Mouse (Mus musculus) yolk sac, embryonic 10.5 days (tissue): ENCODE measurements around the gene Cela1.

Experiments used
- DNase-seq: peaks from one replicate; pipeline ENCODE4 v3.0.0-alpha.2; 2017; ENCODE audit warnings: low spot score

Cela1 gene

GRCm38 (mm10) chr15:100687430-100687971, at the start of gene Cela1:
TSS of gene Cela1 (minus strand) at chr15:100687921.
- no peak for DNase-seq

GRCm38 (mm10) chr15:100735953-100736300, 48.2 kb upstream of the Cela1 start:
- DNase-seq = no peak

- DNase-seq = no peak
These were observed 47.6 kb upstream of the Cela1 start for GRCm38 (mm10) chr15:100735095-100735952.

- no peak for DNase-seq
These were observed 44.9 kb upstream of the Cela1 start for GRCm38 (mm10) chr15:100732580-100732979.

GRCm38 (mm10) chr15:100731081-100731480, 43.4 kb upstream of the Cela1 start:
- DNase-seq = peak; percentile 59

GRCm38 (mm10) chr15:100729281-100729985, 41.7 kb upstream of the Cela1 start, which contains the start of gene Galnt6:
TSS of gene Galnt6 (minus strand) at chr15:100729376.
- DNase-seq = peak; percentile 43

GRCm38 (mm10) chr15:100728586-100728985, 40.9 kb upstream of the Cela1 start:
- no peak for DNase-seq

GRCm38 (mm10) chr15:100727834-100728233, 40.1 kb upstream of the Cela1 start:
- no peak for DNase-seq

GRCm38 (mm10) chr15:100726721-100727120, 39.0 kb upstream of the Cela1 start:
- DNase-seq = no peak

GRCm38 (mm10) chr15:100723505-100723904, 35.8 kb upstream of the Cela1 start:
- DNase-seq = no peak

GRCm38 (mm10) chr15:100722564-100722963, 34.8 kb upstream of the Cela1 start:
- DNase-seq = no peak

GRCm38 (mm10) chr15:100722026-100722425, 34.3 kb upstream of the Cela1 start:
- peak; percentile 78 for DNase-seq

GRCm38 (mm10) chr15:100721445-100721844, 33.7 kb upstream of the Cela1 start:
- no peak for DNase-seq

- no peak for DNase-seq
These were observed 32.3 kb upstream of the Cela1 start for GRCm38 (mm10) chr15:100720066-100720465.

GRCm38 (mm10) chr15:100719217-100719616, 31.5 kb upstream of the Cela1 start:
- no peak for DNase-seq

GRCm38 (mm10) chr15:100718572-100718971, 30.9 kb upstream of the Cela1 start:
- DNase-seq = no peak

- no peak for DNase-seq
These were observed 30.2 kb upstream of the Cela1 start for GRCm38 (mm10) chr15:100717933-100718332.

- no peak for DNase-seq
These were observed 27.8 kb upstream of the Cela1 start for GRCm38 (mm10) chr15:100715399-100715993.

- DNase-seq = no peak
These were observed 26.7 kb upstream of the Cela1 start for GRCm38 (mm10) chr15:100714470-100714869.

GRCm38 (mm10) chr15:100710838-100711237, 23.1 kb upstream of the Cela1 start:
- DNase-seq = no peak

GRCm38 (mm10) chr15:100708433-100709078, 20.8 kb upstream of the Cela1 start:
- no peak for DNase-seq

GRCm38 (mm10) chr15:100706226-100706625, 18.5 kb upstream of the Cela1 start:
- no peak for DNase-seq
